Comparison of ENCODE assay signal across 18 mouse cellular contexts in the genomic region with DNA sequence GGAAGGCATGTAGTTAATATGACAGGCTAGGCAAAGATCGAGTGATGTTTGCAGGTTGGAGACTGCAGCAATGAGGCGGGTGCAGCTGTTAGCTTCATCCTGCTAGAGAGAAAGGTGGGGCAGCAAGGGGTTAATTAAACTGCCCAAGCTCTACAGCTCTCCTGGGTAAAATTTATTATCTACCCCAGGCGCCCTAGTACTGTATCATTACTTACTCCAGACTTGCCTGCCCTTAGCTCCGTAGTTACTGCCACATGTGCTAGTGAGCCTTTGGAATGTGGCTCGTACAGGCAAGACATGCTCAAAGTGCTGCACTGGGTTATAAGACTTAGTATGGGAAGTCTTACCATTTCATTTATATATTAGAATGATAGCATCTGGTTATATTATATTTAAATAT. TPM values are rescaled to one million over a fixed set of nuclear protein-coding genes. Genes with fewer than 3 reads are reported as not detected.
DNase-seq lines count a peak whose midpoint lies in the region; ATAC-seq and TF ChIP-seq lines count a peak whose summit lies in the region.
"Had no signal": no experiment of that assay in that cellular context is flagged by ENCODE, and none has a peak within 500 bp of the region (broad histone marks: within the 10 kb centered on the region; RNA-seq: fewer than 3 reads in every experiment).

No protein-coding gene starts in this region.

- no peak overlapping the region for H3K4me3 ChIP-seq in kidney, embryonic 15.5 days (replicated peaks)
- no peak overlapping the region for H3K4me3 ChIP-seq in embryonic fibroblast, embryonic 13.5 days (ENCODE audit: insufficient read depth, low read length)
- no peak overlapping the region for H3K4me3 ChIP-seq in liver, embryonic 13.5 days (replicated peaks)
- no peak overlapping the region for H3K4me3 ChIP-seq in hindbrain, embryonic 12.5 days
- H3K4me3 ChIP-seq: hindbrain, embryonic 15.5 days; liver, embryonic 15.5 days; midbrain, embryonic 13.5 days had no signal

- TF ChIP-seq POLR2A in embryonic fibroblast, embryonic 13.5 days (IDR thresholded peaks at IDR 0.05; ENCODE audit: low read depth, low read length): no peak

- H3K4me1 ChIP-seq in kidney, embryonic 15.5 days: peaks cover 18% of the 10 kb centered on the region
- peaks cover 12% of the 10 kb centered on the region for H3K4me1 ChIP-seq in embryonic fibroblast, embryonic 13.5 days (ENCODE audit: control insufficient read depth, insufficient read depth, low read length)
- peaks cover 7% of the 10 kb centered on the region; the same call in 1 of the 2 replicates for H3K4me1 ChIP-seq in liver, embryonic 13.5 days (replicated peaks)
- no peaks in the 10 kb centered on the region for H3K4me1 ChIP-seq in hindbrain, embryonic 12.5 days

- no peaks in the 10 kb centered on the region for H3K27me3 ChIP-seq in kidney, embryonic 15.5 days
- no peaks in the 10 kb centered on the region for H3K27me3 ChIP-seq in liver, embryonic 13.5 days
- no peaks in the 10 kb centered on the region for H3K27me3 ChIP-seq in hindbrain, embryonic 12.5 days
- H3K27me3 ChIP-seq: hindbrain, embryonic 15.5 days; liver, embryonic 15.5 days; midbrain, embryonic 13.5 days had no signal

- H3K9me3 ChIP-seq in kidney, embryonic 15.5 days (replicated peaks): no peaks in the 10 kb centered on the region
- no peaks in the 10 kb centered on the region for H3K9me3 ChIP-seq in liver, embryonic 13.5 days (replicated peaks)
- no peaks in the 10 kb centered on the region for H3K9me3 ChIP-seq in hindbrain, embryonic 12.5 days (replicated peaks)
- H3K9me3 ChIP-seq: hindbrain, embryonic 15.5 days; liver, embryonic 15.5 days; midbrain, embryonic 13.5 days had no signal

- WGBS in kidney, embryonic 15.5 days: 12% methylated on average over 5 of the region's 5 CpGs
- 48% methylated on average over 5 of the region's 5 CpGs for WGBS in liver, embryonic 13.5 days (ENCODE audit: insufficient replicate concordance)
- 66% methylated on average over 5 of the region's 5 CpGs for WGBS in hindbrain, embryonic 12.5 days

- peaks cover 13% of the 10 kb centered on the region for H3K36me3 ChIP-seq in kidney, embryonic 15.5 days
- H3K36me3 ChIP-seq in liver, embryonic 13.5 days: peaks cover 18% of the 10 kb centered on the region
- 0 out of 2 replicates have a peak, but pooled peaks cover 8% of the 10 kb centered on the region for H3K36me3 ChIP-seq in hindbrain, embryonic 12.5 days

- no peak overlapping the region for H3K9ac ChIP-seq in kidney, embryonic 15.5 days
- H3K9ac ChIP-seq in liver, embryonic 13.5 days: no peak overlapping the region
- H3K9ac ChIP-seq in hindbrain, embryonic 12.5 days: no peak overlapping the region
- H3K9ac ChIP-seq: forebrain, postnatal 0 days; hindbrain, embryonic 15.5 days; liver, embryonic 15.5 days; midbrain, embryonic 13.5 days had no signal

- H3K27ac ChIP-seq in kidney, embryonic 15.5 days: peak overlapping the region; percentile 54; the same call in 1 of the 2 replicates
- peak overlapping the region; percentile 13; the same call in 1 of the 2 replicates for H3K27ac ChIP-seq in embryonic fibroblast, embryonic 13.5 days (ENCODE audit: insufficient read depth, low read length)
- H3K27ac ChIP-seq in liver, embryonic 13.5 days: no peak overlapping the region
- H3K27ac ChIP-seq in hindbrain, embryonic 12.5 days: no peak overlapping the region
- H3K27ac ChIP-seq: hindbrain, embryonic 15.5 days; liver, embryonic 15.5 days; midbrain, embryonic 13.5 days had no signal

- H3K4me2 ChIP-seq in kidney, embryonic 15.5 days: no peak overlapping the region; the same call in 1 of the 2 replicates
- H3K4me2 ChIP-seq in liver, embryonic 13.5 days: no peak overlapping the region
- no peak overlapping the region for H3K4me2 ChIP-seq in hindbrain, embryonic 12.5 days (replicated peaks)
- H3K4me2 ChIP-seq: hindbrain, embryonic 15.5 days; liver, embryonic 15.5 days; midbrain, embryonic 13.5 days had no signal

- no peak for TF ChIP-seq CTCF in embryonic fibroblast, embryonic 13.5 days (IDR thresholded peaks at IDR 0.05; ENCODE audit: borderline replicate concordance, insufficient read depth, low read length)

- no peak for DNase-seq in kidney, postnatal 4 days
- peak; percentile 38 for DNase-seq in embryo, embryonic 10 days (ENCODE audit: low spot score)
- DNase-seq in liver, embryonic 13.5 days: no peak
- no peak for DNase-seq in B cell, adult 2 months
- DNase-seq in layer of hippocampus, postnatal 25 days (ENCODE audit: extremely low spot score in 1 of 2, low spot score in 1 of 2): no peak
- DNase-seq: adrenal gland, adult 8-10 months; cerebellum, adult 11-12 months; forebrain, postnatal 0 days; gastrocnemius, postnatal 10 days; lung, postnatal 36 days; retina, postnatal 1 day; thymus, postnatal 14 days had no signal

- ATAC-seq in kidney, embryonic 15.5 days (replicated peaks; ENCODE audit: low FRiP score): peak; percentile 95
- peak; percentile 48; the same call in 1 of the 2 replicates for ATAC-seq in liver, embryonic 13.5 days (ENCODE audit: low read depth)
- no peak for ATAC-seq in hindbrain, embryonic 12.5 days (ENCODE audit: low FRiP score)
- ATAC-seq: forebrain, postnatal 0 days; midbrain, embryonic 13.5 days had no signal

RNA-seq across cellular contexts. Expression of a gene that starts 12.4 kb away (rescaled TPM):
- 20.2 and 20.9 TPM in 2 replicates for polyA plus RNA-seq in kidney, embryonic 15.5 days (2015; fragmentation: Nextera tagmentation; extraction: Ambion mirVana)
- polyA plus RNA-seq in embryonic fibroblast, embryonic 13.5 days (2011; ENCODE audit: insufficient read length, low read depth, missing spikeins): 42.4 and 49.5 TPM in 2 replicates
- 12.2 and 15.2 TPM in 2 replicates for polyA plus RNA-seq in liver, embryonic 13.5 days (2015; fragmentation: Nextera tagmentation; extraction: Ambion mirVana)
- total RNA-seq in layer of hippocampus, postnatal 25 days (2021): 10 to 100 TPM; 60.0 to 65.3 TPM
- 27.4 and 28.7 TPM in 2 replicates for polyA plus RNA-seq in hindbrain, embryonic 12.5 days (2016; fragmentation: Nextera tagmentation; extraction: Ambion mirVana)

Comparison
In these comparisons a context has a peak if more than half of its experiments do, and no peak if none do; other contexts are left out.
1. H3K27ac ChIP-seq: peak in kidney, embryonic 15.5 days (single experiment) and embryonic fibroblast, embryonic 13.5 days (single experiment); none in liver, embryonic 13.5 days (single experiment) and hindbrain, embryonic 12.5 days (single experiment).